Mouse (Mus musculus): Measurements from ENCODE around the gene Cyb5r3. TPM values are rescaled to one million over a fixed set of nuclear protein-coding genes. Genes with fewer than 3 reads are reported as not detected.

The Cyb5r3 gene
- total and polyA plus RNA-seq, 3 experiments: 22.6 to 67.0 TPM; not detected in 1

DNA sequence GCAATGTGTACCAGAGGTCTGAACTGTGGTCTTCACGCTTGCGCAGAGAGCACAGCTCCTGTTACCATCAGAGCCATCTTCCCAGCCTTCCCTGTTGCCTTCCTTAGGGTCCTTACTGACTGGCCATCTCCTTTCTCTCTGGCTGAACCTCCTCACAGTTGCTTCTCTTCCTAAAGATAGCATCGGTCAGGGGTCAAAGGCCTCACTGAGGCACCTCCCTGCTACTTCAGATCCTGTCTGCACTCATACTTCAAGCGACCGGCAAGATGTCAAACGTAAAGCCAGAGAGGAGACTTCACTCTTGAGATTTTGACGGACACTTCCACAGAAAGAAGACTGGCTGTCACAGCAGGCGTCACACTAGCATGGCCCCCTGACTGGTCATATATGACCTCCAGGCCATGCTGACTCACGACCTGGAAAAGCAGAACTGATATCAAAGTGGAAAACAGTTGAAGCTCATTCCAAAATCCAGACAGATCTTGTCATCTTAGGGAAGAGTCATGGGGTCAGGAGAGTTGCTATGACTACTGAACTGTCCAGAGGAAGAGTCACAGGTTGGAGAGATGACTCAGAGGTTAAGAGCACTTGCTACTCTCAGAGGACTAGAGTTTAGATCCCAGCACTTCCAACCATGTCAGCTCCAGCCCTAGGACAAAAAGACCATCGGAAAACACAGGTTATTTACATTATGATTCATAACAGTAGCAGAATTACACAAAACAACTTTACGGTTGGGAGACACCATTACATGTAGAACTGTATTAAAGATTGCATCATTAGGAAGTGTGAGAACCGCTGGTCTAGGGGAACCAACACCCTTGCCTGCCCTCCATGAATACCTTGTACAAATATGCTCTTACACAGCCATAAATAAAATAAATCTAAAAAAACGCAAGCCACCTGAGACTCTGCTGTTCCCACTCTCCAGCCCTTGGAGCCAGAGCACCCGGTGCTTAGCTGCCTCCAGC lies 1.8 kb upstream of the Cyb5r3 start:
- no peak for TF ChIP-seq CHD1 (IDR thresholded peaks at IDR 0.05; ENCODE audit: low read depth, low read length)
- no peak for TF ChIP-seq ZKSCAN1 (IDR thresholded peaks at IDR 0.05; ENCODE audit: low read depth, low read length)
- no peak for DNase-seq (ENCODE audit: low read depth, low spot score)
- Histone ChIP-seq H3K27me3 (ENCODE audit: control insufficient read depth in 1 of 2, insufficient read depth in 2 of 2, low read length in 2 of 2) (no peaks in the 10 kb centered on the region), H3K9me3 (replicated peaks; ENCODE audit: insufficient read depth, low read length) (no peaks in the 10 kb centered on the region), H3K79me2 (ENCODE audit: control insufficient read depth, insufficient read depth, low read length, poor library complexity) (no peaks in the 10 kb centered on the region; the same call in 1 of the 2 replicates), H3K36me3 (ENCODE audit: control insufficient read depth in 1 of 2, insufficient read depth in 2 of 2, low read length in 2 of 2) (peaks cover 0 to 13% of the 10 kb centered on the region in 2 experiments; a peak in 2 of 4 replicates), H3K27ac (ENCODE audit: control insufficient read depth, low read depth, low read length) (no peak overlapping the region), H3K9ac (ENCODE audit: control insufficient read depth, low read depth, low read length, poor library complexity, severe bottlenecking) (no peak overlapping the region), H3K4me3 (ENCODE audit: control insufficient read depth in 1 of 2, insufficient read depth in 1 of 2, low read depth in 2 of 2, low read length in 2 of 2) (no peak overlapping the region), H3K4me1 (ENCODE audit: control insufficient read depth in 1 of 2, insufficient read depth in 2 of 2, low read length in 2 of 2) (peaks cover 7 to 20% of the 10 kb centered on the region in 2 experiments)

DNA sequence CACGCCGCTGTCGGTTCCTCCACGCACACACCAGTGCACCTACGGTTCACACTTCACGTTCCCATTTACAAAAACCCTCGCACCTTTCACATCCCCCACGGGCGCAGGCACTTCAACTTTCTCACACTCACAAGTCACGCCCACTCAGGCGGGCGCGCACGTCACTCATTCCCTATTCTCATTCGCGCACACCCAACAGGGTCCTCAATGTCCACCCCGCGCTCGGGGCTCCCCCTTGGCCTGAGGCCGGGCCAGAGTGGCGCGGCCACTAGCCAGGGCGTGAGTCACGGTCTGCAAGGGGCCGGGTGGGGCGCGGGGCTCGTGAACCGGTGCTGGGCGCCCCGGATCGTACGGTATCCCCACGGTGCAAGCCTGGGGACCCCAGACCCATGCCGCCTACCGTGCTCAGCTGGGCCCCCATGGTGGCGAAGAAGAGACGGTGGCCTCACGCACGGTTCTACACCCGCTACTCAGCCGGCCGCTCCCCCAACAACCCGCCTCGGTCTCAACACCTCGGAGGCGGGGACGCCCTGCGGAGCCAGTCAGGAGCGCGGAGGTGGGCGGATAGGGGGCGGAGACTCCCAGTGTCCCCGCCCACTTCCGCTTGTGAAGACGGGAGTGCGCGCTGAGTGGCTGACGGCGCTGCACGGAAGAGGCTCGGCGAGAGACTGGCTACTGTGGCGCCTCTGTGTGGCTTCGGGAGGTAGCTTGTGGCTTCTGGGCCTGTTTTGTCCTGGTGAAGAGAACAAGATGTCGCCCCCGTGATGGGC lies 495 bp downstream of the Cyb5r3 start:
- H3K4me3 ChIP-seq (ENCODE audit: control insufficient read depth in 1 of 2, insufficient read depth in 1 of 2, low read depth in 2 of 2, low read length in 2 of 2): peak overlapping the region; percentile 63 to 97
- no peaks in the 10 kb centered on the region; the same call in 1 of the 2 replicates for H3K79me2 ChIP-seq (ENCODE audit: control insufficient read depth, insufficient read depth, low read length, poor library complexity)
- peaks cover 0 to 13% of the 10 kb centered on the region in 2 experiments; a peak in 2 of 4 replicates for H3K36me3 ChIP-seq (ENCODE audit: control insufficient read depth in 1 of 2, insufficient read depth in 2 of 2, low read length in 2 of 2)
- H3K9ac ChIP-seq (ENCODE audit: control insufficient read depth, low read depth, low read length, poor library complexity, severe bottlenecking): peak overlapping the region; percentile 75
- peaks cover 7 to 20% of the 10 kb centered on the region in 2 experiments for H3K4me1 ChIP-seq (ENCODE audit: control insufficient read depth in 1 of 2, insufficient read depth in 2 of 2, low read length in 2 of 2)
- peak overlapping the region; percentile 60 for H3K27ac ChIP-seq (ENCODE audit: control insufficient read depth, low read depth, low read length)
- peak; percentile 98 for DNase-seq (ENCODE audit: low read depth, low spot score)
- H3K27me3 ChIP-seq (ENCODE audit: control insufficient read depth in 1 of 2, insufficient read depth in 2 of 2, low read length in 2 of 2): no peaks in the 10 kb centered on the region
- no peaks in the 10 kb centered on the region for H3K9me3 ChIP-seq (replicated peaks; ENCODE audit: insufficient read depth, low read length)
- TF ChIP-seq USF1 (IDR thresholded peaks at IDR 0.05; ENCODE audit: low read depth, low read length) (no peak), KAT2A (conservative IDR thresholded peaks at IDR 0.05; ENCODE audit: low read depth, low read length) (no peak; the same call in 1 of the 2 replicates), UBTF (IDR thresholded peaks at IDR 0.05; ENCODE audit: borderline replicate concordance, insufficient read depth, low read depth, low read length) (0 out of 2 replicates have a peak, but pooled peaks have one; percentile 37), RAD21 (IDR thresholded peaks at IDR 0.05; ENCODE audit: low read depth, low read length) (no peak), TCF12 (IDR thresholded peaks at IDR 0.05; ENCODE audit: low read depth, low read length) (peak; percentile 57), ZKSCAN1 (IDR thresholded peaks at IDR 0.05; ENCODE audit: low read depth, low read length) (no peak), GABPA (IDR thresholded peaks at IDR 0.05; ENCODE audit: low read depth, low read length) (no peak), ZC3H11A (IDR thresholded peaks at IDR 0.05; ENCODE audit: low read depth, low read length) (no peak), POLR2AphosphoS5 (IDR thresholded peaks at IDR 0.05; ENCODE audit: borderline replicate concordance, low read depth, low read length) (no peak), MAX (IDR thresholded peaks at IDR 0.05; ENCODE audit: low read length) (peak; percentile 48; the same call in 1 of the 2 replicates), ZMIZ1 (IDR thresholded peaks at IDR 0.05; ENCODE audit: low read depth, low read length) (peak; percentile 64; the same call in 1 of the 2 replicates), MYB (IDR thresholded peaks at IDR 0.05; ENCODE audit: low read depth, low read length) (no peak), NRF1 (IDR thresholded peaks at IDR 0.05; ENCODE audit: insufficient read depth, low read depth, low read length, poor library complexity, severe bottlenecking) (no peak; the same call in 1 of the 2 replicates), NELFE (IDR thresholded peaks at IDR 0.05; ENCODE audit: low read depth, low read length) (peak; percentile 75), MAZ (IDR thresholded peaks at IDR 0.05; ENCODE audit: low read depth, low read length) (peak; percentile 47; the same call in 1 of the 2 replicates), HCFC1 (IDR thresholded peaks at IDR 0.05; ENCODE audit: low read depth, low read length) (peak; percentile 79), MXI1 (IDR thresholded peaks at IDR 0.05; ENCODE audit: low read depth, low read length) (peak; percentile 7; the same call in 1 of the 2 replicates), CHD2 (IDR thresholded peaks at IDR 0.05; ENCODE audit: low read length) (no peak), POLR2A (IDR thresholded peaks at IDR 0.05; ENCODE audit: control insufficient read depth in 1 of 2, insufficient read depth in 1 of 2, low read depth in 1 of 2, low read length in 2 of 2, poor library complexity in 1 of 2) (peak; percentile 54 to 87; a peak in 3 of 4 replicates), JUND (IDR thresholded peaks at IDR 0.05; ENCODE audit: low read depth, low read length) (no peak), TAL1 (IDR thresholded peaks at IDR 0.05; ENCODE audit: low read length) (no peak), E2F4 (IDR thresholded peaks at IDR 0.05; ENCODE audit: borderline replicate concordance, low read depth, low read length) (no peak), MEF2A (IDR thresholded peaks at IDR 0.05; ENCODE audit: extremely low read depth, insufficient replicate concordance, low read depth, low read length, poor library complexity, severe bottlenecking) (no peak), TBP (IDR thresholded peaks at IDR 0.05; ENCODE audit: low read depth, low read length) (peak; percentile 71; the same call in 1 of the 2 replicates), MAFK (IDR thresholded peaks at IDR 0.05; ENCODE audit: borderline replicate concordance, low read depth, low read length) (no peak), ZNF384 (IDR thresholded peaks at IDR 0.05; ENCODE audit: low read depth, low read length) (no peak)
